Mouse (Mus musculus): ENCODE data around the gene Irgq. TPM values are rescaled to one million over a fixed set of nuclear protein-coding genes. Genes with fewer than 3 reads are reported as not detected.

Irgq gene
- total RNA-seq, 4 experiments from 2014 or later: 26.7 to 30.9 (median 27.8) TPM

Other genes with a start within 250 kb of the Irgq start
- gene Zfp61, start 229.5 kb upstream of the Irgq start, total RNA-seq (2022): 10 to 100 TPM in 3 of 4 experiments, 1 to 10 TPM in 1; 7.9 to 19.1 (median 13.4) TPM
- 10 to 100 TPM in 1 of 4 experiments, 1 to 10 TPM in 3; 4.8 to 10.1 (median 7.0) TPM for gene Zfp94, start 214.0 kb upstream of the Irgq start, total RNA-seq (2022)
- gene Tescl, start 196.8 kb upstream of the Irgq start, total RNA-seq (2022): under 1 TPM in 1 of 4 experiments, not detected in 3; 0.70 TPM
- not detected for gene Lypd5, start 181.5 kb upstream of the Irgq start, total RNA-seq (2022)
- 1 to 10 TPM in 2 of 4 experiments, under 1 TPM in 2; 0.70 to 2.0 (median 1.2) TPM for gene Kcnn4, start 160.4 kb upstream of the Irgq start, total RNA-seq (2022)
- gene Smg9, start 131.1 kb upstream of the Irgq start, total RNA-seq (2022): 10 to 100 TPM; 20.2 to 39.0 (median 25.9) TPM
- gene Irgc1, start 78.4 kb upstream of the Irgq start, total RNA-seq (2022): not detected
- 10 to 100 TPM in 3 of 4 experiments, 1 to 10 TPM in 1; 9.6 to 19.2 (median 10.2) TPM for gene Plaur, start 68.2 kb upstream of the Irgq start, total RNA-seq (2022)
- gene Cadm4, start 48.7 kb upstream of the Irgq start, total RNA-seq (2022): 1 to 10 TPM; 3.1 to 4.7 (median 4.1) TPM
- 1 to 10 TPM; 4.9 to 7.3 (median 5.6) TPM for gene Zfp428, start 23.7 kb upstream of the Irgq start, total RNA-seq (2022)
- gene AC161166.1, start 18.2 kb upstream of the Irgq start, total RNA-seq (2022): not detected
- not detected for gene Pinlyp, start 15.4 kb downstream of the Irgq start, total RNA-seq (2022)
- 10 to 100 TPM; 39.2 to 55.5 (median 46.6) TPM for gene Xrcc1, start 15.6 kb downstream of the Irgq start, total RNA-seq (2022)
- gene Ethe1, start 56.9 kb downstream of the Irgq start, total RNA-seq (2022): 10 to 100 TPM; 32.4 to 44.0 (median 39.1) TPM
- gene Zfp575, start 57.0 kb downstream of the Irgq start, total RNA-seq (2022): under 1 TPM; 0.20 to 0.59 (median 0.38) TPM
- gene Phldb3, start 80.1 kb downstream of the Irgq start, total RNA-seq (2022): 10 to 100 TPM in 2 of 4 experiments, 1 to 10 TPM in 2; 6.2 to 12.9 (median 9.9) TPM
- gene Lypd3, start 105.9 kb downstream of the Irgq start, total RNA-seq (2022): under 1 TPM in 3 of 4 experiments, not detected in 1; 0.34 to 0.96 (median 0.66) TPM
- not detected for gene Tex101, start 146.0 kb downstream of the Irgq start, total RNA-seq (2022)
- gene BC049730, start 178.6 kb downstream of the Irgq start, total RNA-seq (2022): not detected
- not detected for gene Gm4763, start 196.2 kb downstream of the Irgq start, total RNA-seq (2022)
- gene Cd177, start 229.6 kb downstream of the Irgq start, total RNA-seq (2022): under 1 TPM in 2 of 4 experiments, not detected in 2; 0.14 to 0.15 TPM
- gene Ceacam10, start 246.5 kb downstream of the Irgq start, total RNA-seq (2022): under 1 TPM in 1 of 4 experiments, not detected in 3; 0.23 TPM

All from adrenal gland, adult 8-10 months (tissue).